ENCODE assay signal across 9 mouse cellular contexts in genomic region chr5:146584478-146585306, GRCm38 (mm10). TPM values are rescaled to one million over a fixed set of nuclear protein-coding genes. Genes with fewer than 3 reads are reported as not detected.
A peak's percentile ranks its signal among the peaks of the same experiment; 100 is the strongest.
DNase-seq lines count a peak whose midpoint lies in the region; ATAC-seq and TF ChIP-seq lines count a peak whose summit lies in the region.
"Had no signal": no experiment of that assay in that cellular context is flagged by ENCODE, and none has a peak within 500 bp of the region (broad histone marks: within the 10 kb centered on the region; RNA-seq: fewer than 3 reads in every experiment).

Gene Gpr12, minus strand, starts transcription at chr5:146585239.

- peak within 1 kb of the TSS; percentile 96 for H3K4me2 ChIP-seq in embryonic facial prominence, embryonic 15.5 days (replicated peaks)
- peak within 1 kb of the TSS; percentile 93 for H3K4me2 ChIP-seq in intestine, embryonic 16.5 days (ENCODE audit: low read depth, low read length)
- H3K4me2 ChIP-seq in liver, embryonic 16.5 days (ENCODE audit: low read depth, low read length) = peak within 1 kb of the TSS; percentile 65

- H3K9ac ChIP-seq in ES-Bruce4 (ENCODE audit: low read depth, poor library complexity, severe bottlenecking) = peak within 1 kb of the TSS; percentile 28
- H3K9ac ChIP-seq in embryonic facial prominence, embryonic 15.5 days = peak within 1 kb of the TSS; percentile 21; the same call in 1 of the 2 replicates
- H3K9ac ChIP-seq in intestine, embryonic 16.5 days (ENCODE audit: low read depth, low read length) = peak within 1 kb of the TSS; percentile 43; the same call in 1 of the 2 replicates
- H3K9ac ChIP-seq in liver, embryonic 16.5 days (ENCODE audit: low read depth, low read length) = no peak within 1 kb of the TSS

- WGBS in embryonic facial prominence, embryonic 15.5 days = 1% methylated on average over 59 of the region's 64 CpGs
- WGBS in intestine, embryonic 16.5 days = under 1% methylated on average over 64 of the region's 64 CpGs
- WGBS in liver, embryonic 16.5 days (ENCODE audit: insufficient replicate concordance) = 1% methylated on average over 64 of the region's 64 CpGs

- no peak for TF ChIP-seq CTCF in gastrocnemius, adult 2 months (IDR thresholded peaks at IDR 0.05)
- no peak for TF ChIP-seq CTCF in ES-Bruce4 (IDR thresholded peaks at IDR 0.05; ENCODE audit: low read depth, low read length)

- H3K36me3 ChIP-seq in ES-Bruce4 (ENCODE audit: control insufficient read depth, insufficient read depth, low read length, poor library complexity, severe bottlenecking) = no peaks in the 10 kb centered on the region
- no peaks in the 10 kb centered on the region for H3K36me3 ChIP-seq in embryonic facial prominence, embryonic 15.5 days
- no peaks in the 10 kb centered on the region for H3K36me3 ChIP-seq in intestine, embryonic 16.5 days (ENCODE audit: control insufficient read depth, insufficient read depth, low read length)
- H3K36me3 ChIP-seq in liver, embryonic 16.5 days (ENCODE audit: control insufficient read depth, insufficient read depth) = no peaks in the 10 kb centered on the region
- H3K36me3 ChIP-seq in splenic B cell, adult 2 months (ENCODE audit: control insufficient read depth, insufficient read depth, low read length, poor library complexity, severe bottlenecking) = no peaks in the 10 kb centered on the region

- no peak for ATAC-seq in embryonic facial prominence, embryonic 15.5 days (ENCODE audit: insufficient number of reproducible peaks, low FRiP score, low TSS enrichment, low read depth)
- peak; percentile 31; the same call in 1 of the 2 replicates for ATAC-seq in intestine, embryonic 16.5 days
- ATAC-seq in liver, embryonic 16.5 days (ENCODE audit: low read depth) = peak; percentile 7; the same call in 1 of the 2 replicates

- no peaks in the 10 kb centered on the region for H3K4me1 ChIP-seq in ES-Bruce4 (ENCODE audit: control insufficient read depth, insufficient read depth, low read length)
- H3K4me1 ChIP-seq in embryonic facial prominence, embryonic 15.5 days = peaks cover 17% of the 10 kb centered on the region
- H3K4me1 ChIP-seq in intestine, embryonic 16.5 days (ENCODE audit: control insufficient read depth, insufficient read depth, low read length) = peaks cover 6% of the 10 kb centered on the region; the same call in 1 of the 2 replicates
- no peaks in the 10 kb centered on the region; the same call in 1 of the 2 replicates for H3K4me1 ChIP-seq in liver, embryonic 16.5 days (ENCODE audit: control insufficient read depth, low read depth, low read length)

- H3K4me3 ChIP-seq in gastrocnemius, adult 2 months = peak within 1 kb of the TSS; percentile 54
- peak within 1 kb of the TSS; percentile 59 for H3K4me3 ChIP-seq in ES-Bruce4 (ENCODE audit: low read depth, low read length)
- peak within 1 kb of the TSS; percentile 49 for H3K4me3 ChIP-seq in embryonic facial prominence, embryonic 15.5 days (replicated peaks)
- H3K4me3 ChIP-seq in intestine, embryonic 16.5 days (ENCODE audit: low read length) = peak within 1 kb of the TSS; percentile 50
- H3K4me3 ChIP-seq in liver, embryonic 16.5 days (ENCODE audit: low read depth, low read length) = peak within 1 kb of the TSS; percentile 47

- H3K9me3 ChIP-seq in ES-Bruce4 (replicated peaks; ENCODE audit: control insufficient read depth, insufficient read depth, low read length, poor library complexity, severe bottlenecking) = no peaks in the 10 kb centered on the region
- H3K9me3 ChIP-seq in embryonic facial prominence, embryonic 15.5 days (replicated peaks) = no peaks in the 10 kb centered on the region
- H3K9me3 ChIP-seq in intestine, embryonic 16.5 days (ENCODE audit: control insufficient read depth, low read length) = no peaks in the 10 kb centered on the region
- H3K9me3 ChIP-seq in liver, embryonic 16.5 days (replicated peaks; ENCODE audit: control insufficient read depth, low read length) = no peaks in the 10 kb centered on the region

- intact Hi-C loops in gastrocnemius, adult 2 months (cut with DNase I) = no loop called here

- no peak for TF ChIP-seq EP300 in ES-Bruce4 (IDR thresholded peaks at IDR 0.05; ENCODE audit: insufficient read depth, low read depth, low read length)

- no peaks in the 10 kb centered on the region for H3K27me3 ChIP-seq in ES-Bruce4 (ENCODE audit: control insufficient read depth, insufficient read depth, low read length, poor library complexity, severe bottlenecking)
- H3K27me3 ChIP-seq in embryonic facial prominence, embryonic 15.5 days = peaks cover 48% of the 10 kb centered on the region
- peaks cover 32% of the 10 kb centered on the region for H3K27me3 ChIP-seq in intestine, embryonic 16.5 days (replicated peaks; ENCODE audit: control insufficient read depth, insufficient read depth, low read length)
- peaks cover 34% of the 10 kb centered on the region for H3K27me3 ChIP-seq in liver, embryonic 16.5 days (ENCODE audit: control insufficient read depth, insufficient read depth, low read depth, low read length)
- no peaks in the 10 kb centered on the region for H3K27me3 ChIP-seq in splenic B cell, adult 2 months (ENCODE audit: control insufficient read depth, insufficient read depth, low read length, poor library complexity, severe bottlenecking)

- DNase-seq in gastrocnemius, adult 2 months = no peak
- no peak for DNase-seq in gastrocnemius, adult 8-10 months (ENCODE audit: low spot score in 2 of 2)
- DNase-seq in splenic B cell, adult 2 months (ENCODE audit: low read depth, low spot score) = peak; percentile 29
- DNase-seq in spleen, postnatal 36 days (ENCODE audit: low spot score in 2 of 2) = no peak

- H3K27ac ChIP-seq in gastrocnemius, adult 2 months = no peak within 1 kb of the TSS
- H3K27ac ChIP-seq in ES-Bruce4 (ENCODE audit: insufficient read depth, low read length) = no peak within 1 kb of the TSS
- no peak within 1 kb of the TSS for H3K27ac ChIP-seq in embryonic facial prominence, embryonic 15.5 days (replicated peaks)
- no peak within 1 kb of the TSS for H3K27ac ChIP-seq in intestine, embryonic 16.5 days (ENCODE audit: low read length)
- no peak within 1 kb of the TSS for H3K27ac ChIP-seq in liver, embryonic 16.5 days (ENCODE audit: low read length)
- H3K27ac ChIP-seq: macrophage had no signal

- no peak for TF ChIP-seq POLR2A in ES-Bruce4 (IDR thresholded peaks at IDR 0.05; ENCODE audit: insufficient read depth, low read length)

RNA-seq across cellular contexts. Expression of gene Gpr12, which starts in this region (rescaled TPM):
- total RNA-seq in gastrocnemius, adult 2 months (2021) = not detected
- total RNA-seq in gastrocnemius, adult 8-10 months (2022) = not detected
- polyA plus RNA-seq in ES-Bruce4 (2011; ENCODE audit: insufficient read depth, insufficient read length, low read depth, missing spikeins) = not detected in 2 replicates
- 0.11 and 0.51 TPM in 2 replicates for polyA plus RNA-seq in embryonic facial prominence, embryonic 15.5 days (2015; fragmentation: Nextera tagmentation; extraction: Ambion mirVana)
- not detected in 2 replicates for polyA plus RNA-seq in intestine, embryonic 16.5 days (2015; fragmentation: Nextera tagmentation; extraction: Ambion mirVana)
- 0.13 and 0.20 TPM in 2 replicates for polyA plus RNA-seq in liver, embryonic 16.5 days (2015; fragmentation: Nextera tagmentation; extraction: Ambion mirVana)
- polyA plus RNA-seq: macrophage had no signal

Comparison
In these comparisons a context has a peak if more than half of its experiments do, and no peak if none do; other contexts are left out.
1. Peak in ATAC-seq, H3K4me3 ChIP-seq, H3K9ac ChIP-seq and H3K4me2 ChIP-seq in intestine, embryonic 16.5 days; RNA of the gene not detected or under 1 TPM.
2. Peak in ATAC-seq, H3K4me3 ChIP-seq and H3K4me2 ChIP-seq in liver, embryonic 16.5 days; RNA of the gene not detected or under 1 TPM.